Mouse (Mus musculus) T-helper 2 cell (primary cell): Measurements from ENCODE around the gene Ehd1.

Source experiments
- in situ Hi-C: fragments of 300-600 bp; cut with MboI, MseI; formaldehyde crosslinking; loops from one replicate; pipeline ENCODE4 v1.15.1; 2025; ENCODE audit warnings: high pct_unique_total_duplicates

Gene Ehd1

GRCm38 (mm10) chr19:6331719-6332516 is 55.4 kb downstream of the Ehd1 start:
- in situ Hi-C loops: no loop called here

GRCm38 (mm10) chr19:6333761-6334595 is 57.5 kb downstream of the Ehd1 start:
- in situ Hi-C loops: no loop called here

- in situ Hi-C loops: loop anchor here (5.0 kb wide), 1 partner anchor 63 kb away; no protein-coding TSS in a partner anchor
Measured at GRCm38 (mm10) chr19:6334673-6335457, 58.3 kb downstream of the Ehd1 start, which contains the start of gene Men1. Gene Men1 (plus strand): TSS chr19:6334979.

- in situ Hi-C loops: loop anchor here (5.0 kb wide), 1 partner anchor 63 kb away; no protein-coding TSS in a partner anchor
Measured at GRCm38 (mm10) chr19:6335458-6335827, 58.9 kb downstream of the Ehd1 start.

GRCm38 (mm10) chr19:6336920-6337319 is 60.4 kb downstream of the Ehd1 start:
- in situ Hi-C loops: loop anchor here (5.0 kb wide), 1 partner anchor 65 kb away; no protein-coding TSS in a partner anchor

GRCm38 (mm10) chr19:6338171-6338570 is 61.6 kb downstream of the Ehd1 start:
- in situ Hi-C loops: loop anchor here (5.0 kb wide), 1 partner anchor 66 kb away; no protein-coding TSS in a partner anchor

- in situ Hi-C loops: loop anchor here (5.0 kb wide), 1 partner anchor 66 kb away; no protein-coding TSS in a partner anchor
Measured at GRCm38 (mm10) chr19:6338716-6339115, 62.2 kb downstream of the Ehd1 start.

GRCm38 (mm10) chr19:6339191-6339590 is 62.7 kb downstream of the Ehd1 start:
- in situ Hi-C loops: loop anchor here (5.0 kb wide), 1 partner anchor 67 kb away; no protein-coding TSS in a partner anchor

GRCm38 (mm10) chr19:6339890-6340504 is 63.5 kb downstream of the Ehd1 start:
- in situ Hi-C loops: loop anchor here (5.0 kb wide), 1 partner anchor 68 kb away; no protein-coding TSS in a partner anchor

- in situ Hi-C loops: no loop called here
Measured at GRCm38 (mm10) chr19:6340524-6341452, 64.3 kb downstream of the Ehd1 start, which contains the start of gene Map4k2. Gene Map4k2 (plus strand): TSS chr19:6341135.

- in situ Hi-C loops: no loop called here
Measured at GRCm38 (mm10) chr19:6341453-6342077, 65.0 kb downstream of the Ehd1 start.

GRCm38 (mm10) chr19:6342276-6342933 is 65.9 kb downstream of the Ehd1 start:
- in situ Hi-C loops: no loop called here

- in situ Hi-C loops: no loop called here
Measured at GRCm38 (mm10) chr19:6343066-6343925, 66.8 kb downstream of the Ehd1 start.

- in situ Hi-C loops: no loop called here
Measured at GRCm38 (mm10) chr19:6343996-6344395, 67.5 kb downstream of the Ehd1 start.

GRCm38 (mm10) chr19:6346023-6346422 is 69.5 kb downstream of the Ehd1 start:
- in situ Hi-C loops: no loop called here

- in situ Hi-C loops: no loop called here
Measured at GRCm38 (mm10) chr19:6346661-6347060, 70.1 kb downstream of the Ehd1 start.

GRCm38 (mm10) chr19:6347615-6348014 is 71.1 kb downstream of the Ehd1 start:
- in situ Hi-C loops: no loop called here

GRCm38 (mm10) chr19:6348717-6349116 is 72.2 kb downstream of the Ehd1 start:
- in situ Hi-C loops: no loop called here
